Mouse (Mus musculus): Measurements from ENCODE around the gene Gm9945.

Gm9945 gene

DNA sequence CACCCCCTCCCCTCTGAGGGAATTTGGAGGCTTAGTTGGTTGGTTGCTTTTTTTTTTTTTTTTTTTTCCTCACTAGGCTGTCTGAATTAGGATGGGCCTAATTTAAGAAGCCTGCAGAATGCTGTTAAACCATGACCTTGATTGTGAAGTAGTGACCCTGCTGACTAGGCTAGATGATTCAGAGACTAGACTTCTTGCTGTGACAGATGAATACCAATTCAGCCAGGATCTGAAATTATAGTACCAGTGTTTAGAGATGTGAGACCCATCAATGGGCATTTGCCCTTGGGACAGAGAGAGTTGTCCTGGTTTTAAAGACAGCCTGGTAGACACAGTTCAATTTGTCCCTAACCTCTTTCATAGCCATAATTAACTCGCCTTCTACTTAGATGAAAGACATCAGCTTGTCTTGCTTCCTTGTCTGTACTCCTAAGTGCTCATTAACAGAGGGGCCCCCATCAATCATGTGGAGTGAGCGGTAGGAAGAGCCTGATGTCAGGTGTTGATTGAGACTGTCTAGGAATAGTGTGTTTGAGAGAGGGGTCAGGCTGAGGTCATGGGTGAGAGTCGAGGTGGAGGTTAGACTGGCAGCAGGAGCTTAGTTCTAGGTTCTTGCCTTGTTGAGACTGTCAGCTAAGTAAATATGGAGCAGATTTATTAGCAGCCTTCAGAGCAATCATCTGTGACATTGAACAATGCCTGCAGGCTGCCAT lies 13.4 kb downstream of the Gm9945 start:
- no peak for DNase-seq (ENCODE audit: low spot score in 2 of 2)

DNA sequence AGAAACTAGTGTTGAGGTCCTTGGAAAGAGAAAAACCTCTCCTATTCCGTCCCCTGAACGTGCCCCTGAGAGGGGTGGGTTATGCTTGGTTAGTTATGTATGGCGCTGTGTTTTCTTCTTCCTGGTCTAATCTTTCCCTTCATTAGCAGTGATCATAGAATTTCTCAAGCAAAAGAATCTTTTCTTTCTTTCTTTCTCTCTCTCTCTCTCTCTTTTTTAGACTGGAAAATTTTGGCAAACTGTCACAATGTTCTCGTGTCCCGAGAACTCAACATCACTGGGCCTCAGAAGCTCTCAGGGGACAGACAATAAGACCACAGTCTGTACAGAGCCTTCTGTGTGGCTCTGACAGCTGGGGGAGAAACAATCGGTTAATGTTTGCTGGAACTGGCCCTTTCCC lies 15.5 kb downstream of the Gm9945 start:
- no peak for DNase-seq (ENCODE audit: low spot score in 2 of 2)

- no peak for DNase-seq (ENCODE audit: low spot score in 2 of 2)
These were observed 17.0 kb downstream of the Gm9945 start for GRCm38 (mm10) chr11:53496946-53497345.

- no peak for DNase-seq (ENCODE audit: low spot score in 2 of 2)
These were observed 20.6 kb downstream of the Gm9945 start for GRCm38 (mm10) chr11:53500569-53500968.

DNA sequence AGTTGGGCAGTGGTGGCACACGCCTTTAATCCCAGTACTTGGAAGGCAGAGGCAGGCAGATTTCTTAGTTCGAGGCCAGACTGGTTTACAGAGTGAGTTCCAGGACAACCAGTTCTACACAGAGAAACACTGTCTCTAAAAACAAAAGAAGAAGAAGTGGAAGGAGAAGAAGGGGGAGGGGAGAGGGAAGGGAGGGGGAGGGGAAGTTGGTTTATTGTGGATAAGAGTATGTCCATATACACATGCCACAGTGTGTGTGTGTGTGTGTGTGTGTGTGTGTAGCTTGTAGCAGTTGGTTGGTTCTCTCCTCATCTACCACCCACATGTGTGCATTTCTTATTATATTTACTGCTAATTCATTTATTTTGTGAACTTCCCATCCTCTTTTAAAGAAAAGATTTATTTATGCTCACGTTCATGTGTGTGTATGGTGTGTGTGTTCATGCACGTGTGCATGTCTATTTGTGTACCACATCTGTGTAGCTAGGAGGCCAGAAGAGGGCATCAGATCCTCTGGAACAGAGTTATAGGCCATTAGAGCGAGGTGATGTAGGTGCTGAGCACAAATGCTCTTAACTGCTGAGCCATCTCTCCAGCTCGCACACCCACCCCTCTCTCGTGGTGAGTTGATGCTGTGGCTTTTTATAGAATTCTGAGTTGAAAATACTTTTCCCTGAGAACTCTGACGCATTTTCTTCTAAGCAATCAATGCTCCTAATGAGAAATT lies 22.2 kb downstream of the Gm9945 start:
- no peak for DNase-seq (ENCODE audit: low spot score in 2 of 2)

DNA sequence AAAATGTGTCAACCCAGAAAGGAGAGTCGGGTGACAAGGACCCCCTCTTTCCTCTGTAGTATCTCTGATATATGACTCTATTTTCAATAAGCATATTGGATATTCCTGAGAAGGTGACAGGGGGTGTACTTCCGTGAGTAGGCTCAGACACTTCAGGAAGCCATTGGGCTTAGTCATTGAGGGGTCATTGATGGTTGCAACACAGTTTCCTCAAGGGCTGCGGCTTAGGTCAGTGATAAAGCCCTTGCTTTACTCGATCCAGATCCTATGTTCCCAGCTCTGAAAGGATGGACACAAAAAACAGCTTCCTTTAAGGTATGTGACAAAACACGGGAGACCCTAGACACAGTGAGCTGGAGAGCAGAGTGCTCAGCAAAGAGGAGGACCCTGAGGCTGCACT lies 23.8 kb downstream of the Gm9945 start:
- no peak for DNase-seq (ENCODE audit: low spot score in 2 of 2)

GRCm38 (mm10) chr11:53504376-53504775 lies 24.4 kb downstream of the Gm9945 start:
- no peak for DNase-seq (ENCODE audit: low spot score in 2 of 2)

- no peak for DNase-seq (ENCODE audit: low spot score in 2 of 2)
These were observed 25.2 kb downstream of the Gm9945 start for GRCm38 (mm10) chr11:53505026-53505663.

GRCm38 (mm10) chr11:53507098-53507805 lies 27.3 kb downstream of the Gm9945 start:
- DNase-seq (ENCODE audit: low spot score in 2 of 2), result no peak

DNA sequence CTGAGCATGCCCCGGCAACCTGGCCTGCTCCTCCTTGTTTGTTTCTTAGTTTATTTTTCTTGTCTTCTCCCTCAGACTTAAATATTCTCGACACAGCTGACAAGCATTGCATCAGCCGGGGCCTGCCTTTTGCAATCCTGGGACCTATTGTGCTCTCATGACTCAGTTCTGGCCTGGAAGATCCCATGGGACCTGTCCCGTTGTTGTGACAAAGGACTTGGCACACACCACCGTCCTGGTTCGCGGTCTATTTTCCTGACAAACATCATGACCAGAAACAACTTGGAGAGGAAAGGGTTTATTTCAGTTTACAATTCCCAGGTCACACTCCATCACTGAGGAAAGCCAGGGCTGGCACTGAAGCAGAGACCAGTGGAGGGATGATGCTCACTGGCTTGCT lies 28.2 kb downstream of the Gm9945 start:
- no peak for DNase-seq (ENCODE audit: low spot score in 2 of 2)

GRCm38 (mm10) chr11:53508591-53508990 lies 28.6 kb downstream of the Gm9945 start:
- no peak for DNase-seq (ENCODE audit: low spot score in 2 of 2)

- DNase-seq (ENCODE audit: low spot score in 2 of 2), result no peak
These were observed 30.4 kb downstream of the Gm9945 start for GRCm38 (mm10) chr11:53510351-53510750.

DNA sequence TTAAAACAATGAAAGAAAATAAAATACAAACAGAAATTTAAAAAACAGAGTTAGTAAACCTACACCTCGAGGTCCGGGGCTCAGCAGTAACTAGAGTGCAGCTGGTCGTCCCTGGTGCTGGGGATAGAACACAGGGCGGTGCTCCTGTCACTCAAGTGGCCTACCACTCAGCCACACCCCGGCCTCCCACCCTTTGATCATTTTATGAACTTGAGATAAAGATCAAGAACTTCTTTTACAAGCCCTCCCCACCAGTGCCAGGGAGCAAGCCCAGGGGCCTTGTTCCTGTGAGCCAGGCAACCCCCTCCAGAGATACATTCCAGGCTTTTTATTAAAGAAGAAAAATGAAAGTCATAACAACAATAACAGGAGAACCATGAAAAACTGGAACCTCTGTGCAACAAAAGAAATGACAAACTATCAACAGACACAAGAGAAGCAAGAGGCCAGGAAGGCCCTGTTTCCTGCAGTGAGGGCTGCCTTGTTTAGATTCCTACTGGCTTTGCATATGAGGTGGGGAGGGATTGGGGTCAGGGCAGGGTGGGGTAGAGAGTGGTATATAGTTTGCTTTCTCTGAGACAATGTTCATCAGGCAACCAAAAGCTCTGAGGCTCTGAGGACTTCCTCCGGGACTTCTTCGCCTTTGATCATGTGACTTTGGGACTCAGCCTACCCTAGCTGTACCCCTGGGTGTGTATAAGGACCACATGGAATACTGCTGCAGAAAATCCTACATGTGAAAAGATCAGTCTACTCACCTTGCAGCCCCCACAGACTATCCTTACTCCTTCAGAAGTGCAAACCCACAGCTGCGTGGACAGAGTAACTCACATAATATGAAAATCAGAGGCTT lies 37.0 kb downstream of the Gm9945 start:
- DNase-seq (ENCODE audit: low spot score in 2 of 2), result no peak

GRCm38 (mm10) chr11:53518759-53519158 lies 38.8 kb downstream of the Gm9945 start:
- no peak for DNase-seq (ENCODE audit: low spot score in 2 of 2)

DNA sequence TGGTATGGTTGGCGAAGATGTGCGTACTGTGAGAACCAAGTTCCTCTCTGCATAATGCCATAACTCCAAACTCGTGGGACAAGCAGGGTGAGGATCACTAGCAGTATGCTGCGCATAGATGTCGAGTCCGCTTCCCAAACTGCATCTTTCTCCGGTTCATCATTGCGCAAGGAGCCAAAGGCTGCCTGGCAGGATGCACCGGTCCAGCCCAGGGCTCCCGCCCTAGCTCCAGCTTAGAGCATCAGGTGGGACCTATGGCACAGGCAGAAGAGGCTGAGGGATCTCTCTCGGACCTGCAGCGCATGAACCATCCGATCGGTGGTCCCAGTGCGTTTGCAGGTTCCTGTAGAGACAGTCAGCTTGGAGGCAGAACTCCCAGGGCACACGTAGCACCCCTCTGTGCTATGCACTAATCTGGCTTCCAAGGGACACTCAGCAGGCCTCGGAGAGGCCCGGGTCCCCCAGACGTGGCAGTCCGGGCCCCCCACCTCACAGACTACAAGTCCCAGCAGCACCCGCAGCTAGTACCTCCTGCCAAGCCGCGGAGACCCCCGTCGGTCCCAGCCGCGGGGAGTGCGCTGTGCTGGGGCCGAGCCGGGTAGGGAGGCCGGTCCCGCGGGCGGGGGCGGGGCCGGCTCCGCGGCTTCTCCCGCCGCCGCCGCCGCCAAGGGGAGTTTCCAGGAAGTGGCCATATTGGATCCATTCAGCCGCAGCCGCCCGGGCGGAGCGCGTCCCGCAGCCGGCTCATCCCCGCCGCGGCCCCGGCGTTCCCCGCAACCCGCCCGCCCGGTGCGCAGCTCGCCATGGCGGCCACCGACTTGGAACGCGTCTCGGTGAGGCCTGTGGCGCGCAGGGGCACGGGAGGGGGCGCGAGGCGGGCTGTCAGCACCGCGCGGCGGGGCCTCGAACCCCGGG lies 39.5 kb downstream of the Gm9945 start, which contains the start of gene Sept8:
Gene Sept8 (plus strand): TSS at position 51 of the 915 bp plus-strand sequence.
- peak in 1 of 2 experiments; percentile 49 for DNase-seq (ENCODE audit: low spot score in 2 of 2)

GRCm38 (mm10) chr11:53520122-53520978 lies 40.4 kb downstream of the Gm9945 start:
- DNase-seq (ENCODE audit: low spot score in 2 of 2), result peak; percentile 40 to 57

DNA sequence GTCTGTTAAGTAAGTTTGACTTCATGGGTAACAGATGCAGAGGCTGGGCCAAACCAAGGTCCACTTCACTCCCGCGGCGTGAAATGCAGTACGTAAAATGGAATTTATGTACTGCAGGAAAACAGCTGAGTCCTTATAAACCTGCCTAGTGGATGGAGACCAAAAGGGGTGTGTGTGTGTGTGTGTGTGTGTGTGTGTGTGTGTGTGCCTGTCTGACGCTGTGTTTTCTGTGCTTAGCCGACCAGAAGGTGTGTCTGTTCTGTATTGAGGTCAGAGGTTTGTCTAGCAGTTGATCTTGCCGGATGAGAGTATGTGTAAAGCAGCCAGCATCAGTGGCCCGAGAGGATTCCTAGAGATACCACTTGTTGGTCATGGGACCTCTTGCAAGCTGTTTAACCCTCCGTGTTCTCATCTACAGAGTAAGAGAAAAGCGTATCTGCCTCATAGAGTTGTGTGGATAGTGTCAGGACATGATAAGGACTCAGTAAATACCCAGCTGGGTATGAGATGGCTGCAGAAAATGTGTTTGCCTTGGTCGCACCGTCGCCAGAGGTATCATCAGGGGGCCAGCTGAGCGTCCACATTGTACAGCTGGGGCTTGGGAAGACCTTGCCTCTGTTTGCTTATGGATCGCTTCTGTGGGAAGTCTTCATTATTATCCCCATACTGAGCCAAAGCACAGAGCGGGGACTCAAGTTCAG lies 41.3 kb downstream of the Gm9945 start:
- no peak for DNase-seq (ENCODE audit: low spot score in 2 of 2)

GRCm38 (mm10) chr11:53521821-53522131 lies 41.8 kb downstream of the Gm9945 start:
- no peak for DNase-seq (ENCODE audit: low spot score in 2 of 2)

DNA sequence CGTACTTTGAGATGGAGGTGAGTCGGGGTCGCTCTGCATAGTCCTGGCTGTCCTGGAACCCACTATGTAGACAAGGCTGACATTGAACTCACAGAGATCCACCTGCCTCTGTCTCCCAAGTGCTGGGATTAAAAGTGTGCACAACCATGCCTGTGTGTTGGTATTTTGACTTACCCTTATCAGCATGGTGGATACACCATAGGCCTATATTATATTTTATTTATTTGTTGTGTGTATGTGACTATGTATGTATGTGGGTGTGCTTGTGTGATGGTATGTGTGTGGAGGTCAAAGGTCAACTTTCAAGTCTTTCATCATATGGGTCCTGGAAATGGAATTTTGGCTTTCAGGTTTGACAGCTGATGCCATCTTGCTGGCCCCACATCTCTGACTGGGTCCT lies 42.4 kb downstream of the Gm9945 start:
- DNase-seq (ENCODE audit: low spot score in 2 of 2), result no peak

All from frontal cortex, postnatal 25 days (tissue).